Mouse (Mus musculus) brown adipose tissue, adult 24 weeks (tissue): ENCODE measurements around the gene Gm8104. TPM values are rescaled to one million over a fixed set of nuclear protein-coding genes. Genes with fewer than 3 reads are reported as not detected.
"Not testable (repeated sequence)": the region's sequence is repeated elsewhere in the genome, so short reads cannot be mapped to it uniquely, and the experiment has no call there.

Experiments
- H3K27ac ChIP-seq: fragments of 200-500 bp; replicated peaks from 2 replicates; pipeline ENCODE4 v1.5.1; 2012; ENCODE audit warnings: low read depth, mild to moderate bottlenecking, low read length
- H3K4me1 ChIP-seq: fragments of 200-500 bp; 2 replicates; pipeline ENCODE4 v1.6.1; 2012; ENCODE audit warnings: low read length, mixed read lengths; ENCODE audit not compliant: control insufficient read depth, insufficient read depth, insufficient read length
- H3K4me3 ChIP-seq: fragments of 200-500 bp; 2 replicates; pipeline ENCODE4 v1.5.1; 2012; ENCODE audit warnings: low read depth, mild to moderate bottlenecking, low read length, moderate library complexity; ENCODE audit not compliant: insufficient read depth
- polyA plus RNA-seq: library from polyadenylated mRNA; stranded (reverse); fragments of >200 nt; gene quantifications from 2 replicates; pipeline ENCODE4 v1.2.4, GENCODE M21; 2012; ENCODE audit not compliant: missing spikeins, insufficient read depth, insufficient read length

The Gm8104 gene
- not detected in 2 replicates for polyA plus RNA-seq

DNA sequence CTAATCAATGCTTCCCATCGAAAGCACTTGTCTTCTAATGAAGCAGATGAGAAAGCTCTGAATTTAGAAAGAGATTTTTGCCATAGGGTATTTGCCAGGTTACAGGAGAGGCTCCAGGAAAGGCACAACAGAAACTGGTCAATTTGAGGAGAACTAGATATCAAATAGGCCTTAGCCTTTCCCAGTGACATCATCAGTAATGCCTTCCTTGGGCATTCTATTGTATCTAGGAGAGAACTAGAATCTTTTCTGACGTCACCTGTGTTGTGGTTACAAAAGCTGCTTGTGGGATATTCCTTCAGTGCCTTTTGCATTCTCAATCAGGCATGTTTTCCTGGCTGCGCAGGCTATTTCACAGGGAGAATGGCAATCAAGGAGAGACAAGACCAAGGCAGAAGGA lies at the start of gene Gm8104:
Gene Gm8104 (plus strand): TSS at position 301 of the 400 bp plus-strand sequence.
- not testable (repeated sequence) for H3K4me1 ChIP-seq, H3K4me3 ChIP-seq, H3K27ac ChIP-seq

DNA sequence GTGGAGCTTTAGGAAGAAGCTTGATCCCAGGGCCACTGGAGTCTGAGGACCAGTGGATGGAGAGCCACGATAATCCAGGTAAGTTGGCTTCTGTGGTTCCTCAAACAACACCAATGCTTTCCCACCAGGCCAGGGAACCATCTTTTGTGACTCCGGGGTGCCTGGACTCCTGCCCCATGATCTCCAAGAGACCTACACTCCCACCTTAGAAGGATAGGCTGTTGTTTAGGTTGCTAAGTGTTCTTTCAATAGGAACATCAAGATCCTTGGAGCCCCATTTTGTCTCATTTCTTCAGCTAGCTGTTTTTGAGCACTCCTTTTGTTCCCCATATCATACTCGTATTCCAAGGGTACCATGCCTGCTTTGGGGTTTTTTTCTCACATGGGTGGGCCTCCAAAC lies 42.3 kb upstream of the Gm8104 start:
- not testable (repeated sequence) for H3K4me3 ChIP-seq, H3K27ac ChIP-seq, H3K4me1 ChIP-seq

DNA sequence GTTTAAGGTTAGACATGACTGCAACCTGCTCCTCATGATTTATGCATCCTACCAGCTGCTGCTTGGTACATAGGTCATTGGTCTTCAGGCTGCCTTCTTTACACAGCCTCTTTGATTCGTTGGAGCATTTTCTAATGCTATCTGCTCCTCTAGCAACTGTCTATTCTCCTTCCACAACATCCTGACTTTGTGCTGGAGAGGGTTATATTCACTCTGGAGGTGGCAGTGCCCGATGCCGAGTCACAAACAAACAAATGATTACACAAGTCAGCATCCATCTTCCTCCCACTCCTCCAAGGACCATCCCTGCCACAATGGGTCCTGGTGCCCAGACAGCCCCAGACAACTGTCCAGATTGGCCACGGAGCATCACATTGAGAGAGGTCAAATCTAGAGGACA lies 40.2 kb upstream of the Gm8104 start:
- H3K4me3 ChIP-seq, H3K27ac ChIP-seq, H3K4me1 ChIP-seq: not testable (repeated sequence)

DNA sequence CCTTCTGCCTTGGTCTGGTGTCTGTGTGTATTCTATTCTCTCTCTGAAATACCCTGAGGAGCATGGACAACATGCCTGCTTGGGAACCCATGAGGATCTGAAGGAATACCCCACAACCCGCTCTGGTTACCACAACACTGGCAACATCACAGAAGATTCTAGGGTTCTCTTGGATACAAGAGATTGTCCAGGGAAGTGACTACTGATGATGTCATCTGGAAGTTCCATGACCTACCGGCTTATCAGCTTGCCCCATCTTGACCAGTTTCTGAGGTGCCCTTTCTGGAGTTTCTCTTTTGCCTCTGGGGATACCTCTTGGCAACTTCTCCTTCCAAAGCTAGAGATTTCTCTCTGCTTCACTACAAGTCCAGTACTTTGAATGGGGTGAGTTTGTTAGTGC lies 23.9 kb upstream of the Gm8104 start, which contains the start of gene Gm8094:
Gene Gm8094 (minus strand): TSS at position 101 of the 400 bp plus-strand sequence.
- H3K4me3 ChIP-seq, H3K27ac ChIP-seq, H3K4me1 ChIP-seq: not testable (repeated sequence)

DNA sequence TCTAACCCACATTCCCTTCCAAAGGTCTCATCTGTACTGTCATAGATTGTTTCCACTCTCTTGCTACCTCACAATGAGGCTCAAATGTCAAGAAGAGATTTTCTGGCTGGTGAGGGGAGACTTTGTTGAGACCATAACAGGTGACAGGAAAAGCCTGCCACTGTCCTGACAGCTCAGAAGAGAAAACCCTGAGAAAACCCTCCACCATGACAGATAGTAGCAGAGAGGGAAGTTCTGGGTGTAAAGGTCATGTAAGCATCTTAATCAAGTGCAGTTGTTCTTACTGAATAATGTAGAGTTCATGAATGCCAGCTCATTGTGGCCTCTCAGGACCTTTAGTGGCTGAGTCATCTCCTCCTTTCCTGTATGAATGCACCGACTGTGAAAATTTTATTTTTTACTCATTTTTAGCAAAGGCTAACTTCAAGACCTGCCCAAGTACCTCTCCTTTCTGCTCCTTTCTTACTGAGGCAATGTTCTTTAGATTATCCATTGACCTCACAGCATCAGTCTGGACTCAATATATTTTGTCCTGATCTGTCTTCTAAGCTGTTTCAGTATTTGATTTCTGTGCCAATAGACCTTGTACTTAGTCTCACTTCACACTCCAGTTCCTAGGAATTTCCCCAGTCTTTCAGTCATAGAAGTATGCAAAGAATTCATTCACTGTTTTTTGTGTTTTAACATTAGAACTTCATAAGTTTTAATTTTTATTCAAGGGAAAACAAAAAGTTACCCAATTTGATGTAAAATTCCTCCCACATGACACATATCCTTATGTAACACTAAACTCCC lies 15.3 kb upstream of the Gm8104 start:
- not testable (repeated sequence) for H3K27ac ChIP-seq, H3K4me1 ChIP-seq, H3K4me3 ChIP-seq

DNA sequence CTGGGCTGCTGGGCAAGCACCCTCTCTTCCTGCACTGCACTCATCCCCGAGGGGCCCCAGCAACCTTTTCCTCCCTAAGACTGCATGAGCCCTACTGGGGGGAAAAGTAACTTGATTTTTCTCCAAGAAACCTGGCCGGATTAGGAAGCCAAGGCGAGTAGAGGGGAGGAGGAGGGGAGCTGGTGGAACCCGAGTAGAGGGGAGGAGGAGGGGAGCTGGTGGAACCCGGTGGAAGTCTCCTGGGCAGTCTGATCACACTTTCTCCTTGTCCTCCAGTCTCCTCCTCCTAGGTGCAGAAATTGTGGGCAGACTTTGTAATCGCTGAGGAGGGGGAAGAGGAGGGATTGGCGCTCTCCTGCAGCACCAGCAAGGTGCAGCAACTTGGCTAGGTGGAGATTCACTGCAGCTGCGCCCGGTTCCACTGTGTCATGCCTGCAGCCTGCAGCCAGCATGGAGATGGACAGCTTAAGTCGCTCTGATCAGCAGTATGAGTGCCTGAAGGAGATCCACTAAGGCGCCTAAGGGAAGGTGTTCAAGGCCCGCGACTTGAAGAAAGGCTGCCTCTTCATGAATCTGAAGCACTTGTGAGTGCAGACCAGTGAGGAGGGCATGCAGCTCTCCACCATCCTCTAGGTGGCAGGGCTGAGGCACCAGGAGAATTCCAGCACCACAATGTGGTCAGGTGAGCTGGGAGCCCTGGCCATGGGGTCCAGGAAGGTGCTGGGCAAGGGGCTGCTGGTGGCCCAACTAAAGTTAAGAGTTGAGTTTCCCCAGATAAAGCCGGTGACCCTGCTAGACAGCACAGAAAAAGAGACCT lies 11.1 kb upstream of the Gm8104 start:
- not testable (repeated sequence) for H3K4me3 ChIP-seq, H3K27ac ChIP-seq, H3K4me1 ChIP-seq

DNA sequence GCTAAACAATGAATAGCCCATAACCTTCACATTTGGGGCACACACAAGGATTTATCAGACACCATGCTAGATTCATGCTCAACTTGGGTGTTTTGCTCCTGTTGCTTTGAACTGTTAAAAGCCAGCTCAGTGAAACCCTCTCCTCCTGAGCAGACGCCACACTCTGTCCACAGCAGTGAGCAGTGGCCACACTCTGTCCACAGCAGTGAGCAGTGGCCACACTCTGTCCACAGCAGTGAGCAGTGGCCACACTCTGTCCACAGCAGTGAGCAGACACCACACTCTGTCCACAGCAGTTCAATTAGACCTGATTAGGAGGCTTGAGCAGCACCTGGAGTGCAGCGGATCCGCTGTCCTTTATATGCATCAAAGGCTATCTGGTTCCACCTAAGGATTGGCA lies 19.3 kb downstream of the Gm8104 start:
- H3K4me3 ChIP-seq, H3K4me1 ChIP-seq, H3K27ac ChIP-seq: not testable (repeated sequence)

DNA sequence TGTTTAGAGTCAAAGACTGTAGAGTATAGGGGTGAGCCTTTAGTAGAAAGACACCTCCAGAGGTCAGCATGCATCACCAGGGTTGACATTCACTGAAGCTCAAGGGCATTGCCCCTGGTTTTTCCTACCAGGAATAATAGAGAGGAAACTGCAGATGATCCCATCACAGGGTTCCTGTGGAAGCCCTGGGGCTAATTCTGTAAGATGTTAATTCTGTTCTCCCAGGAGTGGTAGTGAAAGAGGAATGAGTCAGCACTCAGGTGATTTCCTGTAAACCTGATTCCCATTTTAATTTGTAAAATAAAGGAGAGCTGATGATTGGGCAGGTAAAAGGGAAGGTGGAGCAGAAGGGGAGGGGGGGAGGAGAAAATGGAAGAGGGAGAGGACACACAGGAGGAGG lies 25.9 kb downstream of the Gm8104 start:
- H3K4me3 ChIP-seq, H3K4me1 ChIP-seq, H3K27ac ChIP-seq: not testable (repeated sequence)

Other genes starting within 250 kb of the Gm8104 start
- gene Gm21977, start 247.1 kb upstream of the Gm8104 start, polyA plus RNA-seq: not detected in 2 replicates
- not detected in 2 replicates for gene Gm8082, start 107.0 kb upstream of the Gm8104 start, polyA plus RNA-seq
- not detected in 2 replicates for gene Gm10376, start 85.0 kb upstream of the Gm8104 start, polyA plus RNA-seq
- gene Gm8094, start 24.0 kb upstream of the Gm8104 start, polyA plus RNA-seq: not detected in 2 replicates
- gene Gm7233, start 79.3 kb downstream of the Gm8104 start, polyA plus RNA-seq: not detected in 2 replicates
- not detected in 2 replicates for gene Gm8122, start 134.7 kb downstream of the Gm8104 start, polyA plus RNA-seq
- not detected in 2 replicates for gene Gm8126, start 158.0 kb downstream of the Gm8104 start, polyA plus RNA-seq
- not detected in 2 replicates for gene Gm9732, start 174.4 kb downstream of the Gm8104 start, polyA plus RNA-seq
- not detected in 2 replicates for gene Gm8127, start 193.2 kb downstream of the Gm8104 start, polyA plus RNA-seq
- gene 1700001F09Rik, start 247.2 kb downstream of the Gm8104 start, polyA plus RNA-seq: not detected in 2 replicates